Comparison of ENCODE assay signal across 7 mouse cellular contexts in the genomic region with DNA sequence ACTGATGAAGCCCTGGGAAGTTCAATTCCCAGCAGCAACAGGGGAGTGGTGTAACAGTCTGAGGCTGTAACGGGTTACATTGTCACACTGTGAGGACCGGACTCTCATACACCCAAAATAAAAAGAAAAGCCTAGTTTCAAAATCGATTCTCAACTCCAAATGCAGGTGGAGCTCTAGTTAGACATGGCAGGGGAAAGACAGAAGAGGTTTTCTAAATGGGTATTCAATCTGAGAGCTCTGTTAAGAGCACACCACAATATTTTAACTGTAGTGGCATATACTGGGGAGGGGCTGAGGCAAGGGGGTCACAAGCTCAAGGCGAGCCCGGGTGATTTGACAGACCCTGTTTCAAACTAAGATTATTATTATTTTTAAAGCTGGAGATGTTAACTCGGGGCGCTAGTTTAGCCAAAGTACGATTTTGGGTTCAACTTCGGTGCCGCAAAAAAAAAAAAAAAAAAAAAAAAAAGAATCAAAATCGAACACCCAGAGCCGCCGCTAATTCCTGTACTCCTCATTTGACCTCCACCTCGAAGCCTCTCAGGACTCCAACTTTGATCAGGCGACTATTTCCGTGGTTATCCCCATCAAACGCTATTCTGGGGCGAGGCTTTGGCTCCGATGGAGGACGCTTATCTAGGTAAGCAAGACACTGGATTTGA. TPM values are rescaled to one million over a fixed set of nuclear protein-coding genes. Genes with fewer than 3 reads are reported as not detected.
DNase-seq lines count a peak whose midpoint lies in the region; ATAC-seq and TF ChIP-seq lines count a peak whose summit lies in the region.

No protein-coding gene starts in this region.

- 3% methylated on average over 20 of the region's 20 CpGs for WGBS in neural tube, embryonic 11.5 days
- 3% methylated on average over 20 of the region's 20 CpGs for WGBS in embryonic facial prominence, embryonic 14.5 days
- 3% methylated on average over 20 of the region's 20 CpGs for WGBS in limb, embryonic 14.5 days
- 1% methylated on average over 20 of the region's 20 CpGs for WGBS in stomach, postnatal 0 days

- no peak for DNase-seq in neural tube, embryonic 11.5 days (ENCODE audit: low spot score)
- no peak for DNase-seq in neural tube, embryonic 10.5 days (ENCODE audit: extremely low spot score, low spot score)
- no peak for DNase-seq in embryonic facial prominence, embryonic 14.5 days (ENCODE audit: low spot score)
- DNase-seq in limb, embryonic 14.5 days (ENCODE audit: low spot score) = no peak
- DNase-seq in stomach, postnatal 0 days (ENCODE audit: low spot score) = no peak
- no peak for DNase-seq in gastrocnemius, postnatal 4 days (ENCODE audit: low spot score in 2 of 2)
- no peak for DNase-seq in left cerebral cortex, adult 18-20 months (ENCODE audit: low spot score in 2 of 2)

- H3K9me3 ChIP-seq in neural tube, embryonic 11.5 days (ENCODE audit: control insufficient read depth, low read length) = no peaks in the 10 kb centered on the region
- H3K9me3 ChIP-seq in embryonic facial prominence, embryonic 14.5 days (ENCODE audit: control insufficient read depth, low read length) = no peaks in the 10 kb centered on the region
- no peaks in the 10 kb centered on the region for H3K9me3 ChIP-seq in limb, embryonic 14.5 days (ENCODE audit: control insufficient read depth, low read length)
- H3K9me3 ChIP-seq in stomach, postnatal 0 days (ENCODE audit: control insufficient read depth, low read length) = no peaks in the 10 kb centered on the region

- no peak; the same call in 1 of the 2 replicates for ATAC-seq in neural tube, embryonic 11.5 days (ENCODE audit: insufficient read depth, low FRiP score, low TSS enrichment)
- peak; percentile 3; the same call in 1 of the 2 replicates for ATAC-seq in embryonic facial prominence, embryonic 14.5 days (ENCODE audit: low read depth)
- ATAC-seq in limb, embryonic 14.5 days (ENCODE audit: low FRiP score, low read depth) = no peak
- no peak for ATAC-seq in stomach, postnatal 0 days (ENCODE audit: low FRiP score, low TSS enrichment)

- H3K4me2 ChIP-seq in neural tube, embryonic 11.5 days (ENCODE audit: low read depth) = peak overlapping the region; percentile 77
- peak overlapping the region; percentile 64 for H3K4me2 ChIP-seq in embryonic facial prominence, embryonic 14.5 days (ENCODE audit: low read depth, low read length)
- H3K4me2 ChIP-seq in limb, embryonic 14.5 days (replicated peaks; ENCODE audit: low read depth, low read length, severe bottlenecking) = peak overlapping the region; percentile 52
- peak overlapping the region; percentile 67 for H3K4me2 ChIP-seq in stomach, postnatal 0 days (replicated peaks; ENCODE audit: low read depth)

- TF ChIP-seq EP300 in stomach, postnatal 0 days (optimal IDR thresholded peaks at IDR 0.05) = no peak

- TF ChIP-seq POLR2A in limb, embryonic 14.5 days (IDR thresholded peaks at IDR 0.05; ENCODE audit: borderline replicate concordance, extremely low read depth, insufficient read depth, insufficient read length) = no peak

- H3K9ac ChIP-seq in neural tube, embryonic 11.5 days (ENCODE audit: low read length) = peak overlapping the region; percentile 99
- peak overlapping the region; percentile 99 for H3K9ac ChIP-seq in embryonic facial prominence, embryonic 14.5 days (ENCODE audit: low read depth, low read length)
- peak overlapping the region; percentile 98 for H3K9ac ChIP-seq in limb, embryonic 14.5 days (ENCODE audit: low read depth, low read length, severe bottlenecking)
- peak overlapping the region; percentile 98 for H3K9ac ChIP-seq in stomach, postnatal 0 days (ENCODE audit: low read length)

- peaks cover 6% of the 10 kb centered on the region for H3K4me1 ChIP-seq in neural tube, embryonic 11.5 days (ENCODE audit: control insufficient read depth, insufficient read depth, low read length)
- H3K4me1 ChIP-seq in embryonic facial prominence, embryonic 14.5 days (ENCODE audit: control insufficient read depth, insufficient read depth, low read length) = peaks cover 10% of the 10 kb centered on the region; the same call in 1 of the 2 replicates
- H3K4me1 ChIP-seq in limb, embryonic 14.5 days (ENCODE audit: control insufficient read depth, insufficient read depth, low read length) = peaks cover 10% of the 10 kb centered on the region
- H3K4me1 ChIP-seq in stomach, postnatal 0 days (replicated peaks; ENCODE audit: control insufficient read depth, insufficient read depth) = peaks cover 4% of the 10 kb centered on the region; the same call in 1 of the 2 replicates

- H3K36me3 ChIP-seq in neural tube, embryonic 11.5 days (ENCODE audit: control insufficient read depth, insufficient read depth, low read length) = peaks cover 4% of the 10 kb centered on the region
- H3K36me3 ChIP-seq in embryonic facial prominence, embryonic 14.5 days (ENCODE audit: control insufficient read depth, insufficient read depth, low read length) = peaks cover 43% of the 10 kb centered on the region
- peaks cover 40% of the 10 kb centered on the region for H3K36me3 ChIP-seq in limb, embryonic 14.5 days (ENCODE audit: control insufficient read depth, insufficient read depth, low read length)
- H3K36me3 ChIP-seq in stomach, postnatal 0 days (ENCODE audit: control insufficient read depth, insufficient read depth, low read length) = peaks cover 3% of the 10 kb centered on the region

- H3K27ac ChIP-seq in neural tube, embryonic 11.5 days (ENCODE audit: low read depth, low read length) = peak overlapping the region; percentile 88; the same call in 1 of the 2 replicates
- H3K27ac ChIP-seq in embryonic facial prominence, embryonic 14.5 days (replicated peaks; ENCODE audit: low read depth, low read length) = peak overlapping the region; percentile 94
- peak overlapping the region; percentile 91 for H3K27ac ChIP-seq in limb, embryonic 14.5 days (replicated peaks; ENCODE audit: low read depth, low read length)
- H3K27ac ChIP-seq in stomach, postnatal 0 days (replicated peaks) = peak overlapping the region; percentile 97

- no peaks in the 10 kb centered on the region for H3K27me3 ChIP-seq in neural tube, embryonic 11.5 days (ENCODE audit: control insufficient read depth, insufficient read depth, low read length)
- H3K27me3 ChIP-seq in embryonic facial prominence, embryonic 14.5 days (replicated peaks; ENCODE audit: control insufficient read depth, insufficient read depth, low read length) = peaks cover 5% of the 10 kb centered on the region; the same call in 1 of the 2 replicates
- no peaks in the 10 kb centered on the region for H3K27me3 ChIP-seq in limb, embryonic 14.5 days (ENCODE audit: control insufficient read depth, insufficient read depth, low read length)
- H3K27me3 ChIP-seq in stomach, postnatal 0 days (ENCODE audit: control insufficient read depth, insufficient read depth, low read length) = no peaks in the 10 kb centered on the region

- peak overlapping the region; percentile 96 for H3K4me3 ChIP-seq in neural tube, embryonic 11.5 days (ENCODE audit: low read depth, low read length)
- H3K4me3 ChIP-seq in embryonic facial prominence, embryonic 14.5 days (ENCODE audit: low read depth, low read length) = peak overlapping the region; percentile 95
- peak overlapping the region; percentile 95 for H3K4me3 ChIP-seq in limb, embryonic 14.5 days (replicated peaks; ENCODE audit: low read length)
- H3K4me3 ChIP-seq in stomach, postnatal 0 days (ENCODE audit: low read depth, low read length) = peak overlapping the region; percentile 91

- TF ChIP-seq CTCF in stomach, postnatal 0 days (IDR thresholded peaks at IDR 0.05; ENCODE audit: low read depth) = peak; percentile 39

RNA-seq across cellular contexts. Expression of a gene that starts 0.9 kb away (rescaled TPM):
- polyA plus RNA-seq in neural tube, embryonic 11.5 days (2014; fragmentation: Nextera tagmentation; extraction: Ambion mirVana) = 133 and 134 TPM in 2 replicates
- polyA plus RNA-seq in embryonic facial prominence, embryonic 14.5 days (2014; fragmentation: Nextera tagmentation; extraction: Ambion mirVana) = 92.1 and 98.4 TPM in 2 replicates
- polyA plus RNA-seq in limb, embryonic 14.5 days (2012; rRNA removed) = 155 and 169 TPM in 2 replicates
- polyA plus RNA-seq in limb, embryonic 14.5 days (2014; fragmentation: Nextera tagmentation; extraction: Ambion mirVana) = 103 and 114 TPM in 2 replicates
- polyA plus RNA-seq in stomach, postnatal 0 days (2015; fragmentation: Nextera tagmentation; extraction: Ambion mirVana) = 72.2 and 74.2 TPM in 2 replicates
- total RNA-seq in gastrocnemius, postnatal 4 days (2021) = 100 to 1,000 TPM; 110 to 118 TPM
- total RNA-seq in left cerebral cortex, adult 18-20 months (2021) = 100 to 1,000 TPM; 165 TPM

RNA-seq across cellular contexts. Expression of a gene that starts 5.8 kb away (rescaled TPM):
- 4.6 and 8.4 TPM in 2 replicates for polyA plus RNA-seq in neural tube, embryonic 11.5 days (2014; fragmentation: Nextera tagmentation; extraction: Ambion mirVana)
- polyA plus RNA-seq in embryonic facial prominence, embryonic 14.5 days (2014; fragmentation: Nextera tagmentation; extraction: Ambion mirVana) = 37.2 and 49.6 TPM in 2 replicates
- 23.6 and 33.6 TPM in 2 replicates for polyA plus RNA-seq in limb, embryonic 14.5 days (2012; rRNA removed)
- 30.2 and 32.5 TPM in 2 replicates for polyA plus RNA-seq in limb, embryonic 14.5 days (2014; fragmentation: Nextera tagmentation; extraction: Ambion mirVana)
- polyA plus RNA-seq in stomach, postnatal 0 days (2015; fragmentation: Nextera tagmentation; extraction: Ambion mirVana) = 386 TPM in 2 replicates
- 10 to 100 TPM; 27.3 to 31.2 TPM for total RNA-seq in gastrocnemius, postnatal 4 days (2021)
- 100 to 1,000 TPM; 127 to 133 TPM for total RNA-seq in left cerebral cortex, adult 18-20 months (2021)

RNA-seq across cellular contexts. Expression of a gene that starts 5.8 kb away (rescaled TPM):
- 11.2 and 12.7 TPM in 2 replicates for polyA plus RNA-seq in neural tube, embryonic 11.5 days (2014; fragmentation: Nextera tagmentation; extraction: Ambion mirVana)
- polyA plus RNA-seq in embryonic facial prominence, embryonic 14.5 days (2014; fragmentation: Nextera tagmentation; extraction: Ambion mirVana) = 40.8 and 45.8 TPM in 2 replicates
- 21.7 and 34.1 TPM in 2 replicates for polyA plus RNA-seq in limb, embryonic 14.5 days (2012; rRNA removed)
- 37.1 and 44.7 TPM in 2 replicates for polyA plus RNA-seq in limb, embryonic 14.5 days (2014; fragmentation: Nextera tagmentation; extraction: Ambion mirVana)
- 66.7 and 73.6 TPM in 2 replicates for polyA plus RNA-seq in stomach, postnatal 0 days (2015; fragmentation: Nextera tagmentation; extraction: Ambion mirVana)
- total RNA-seq in gastrocnemius, postnatal 4 days (2021) = 10 to 100 TPM; 22.6 to 23.3 TPM
- total RNA-seq in left cerebral cortex, adult 18-20 months (2021) = 10 to 100 TPM; 19.2 to 20.4 TPM

RNA-seq across cellular contexts. Expression of a gene that starts 17.6 kb away (rescaled TPM):
- 77.3 and 77.7 TPM in 2 replicates for polyA plus RNA-seq in neural tube, embryonic 11.5 days (2014; fragmentation: Nextera tagmentation; extraction: Ambion mirVana)
- 79.6 and 89.9 TPM in 2 replicates for polyA plus RNA-seq in embryonic facial prominence, embryonic 14.5 days (2014; fragmentation: Nextera tagmentation; extraction: Ambion mirVana)
- 54.8 and 57.8 TPM in 2 replicates for polyA plus RNA-seq in limb, embryonic 14.5 days (2012; rRNA removed)
- polyA plus RNA-seq in limb, embryonic 14.5 days (2014; fragmentation: Nextera tagmentation; extraction: Ambion mirVana) = 87.6 and 91.3 TPM in 2 replicates
- 63.4 and 68.2 TPM in 2 replicates for polyA plus RNA-seq in stomach, postnatal 0 days (2015; fragmentation: Nextera tagmentation; extraction: Ambion mirVana)
- total RNA-seq in gastrocnemius, postnatal 4 days (2021) = 10 to 100 TPM; 71.3 to 74.7 TPM
- 10 to 100 TPM; 55.5 to 57.0 TPM for total RNA-seq in left cerebral cortex, adult 18-20 months (2021)

RNA-seq across cellular contexts. Expression of a gene that starts 18.2 kb away (rescaled TPM):
- not detected in 2 replicates for polyA plus RNA-seq in neural tube, embryonic 11.5 days (2014; fragmentation: Nextera tagmentation; extraction: Ambion mirVana)
- polyA plus RNA-seq in embryonic facial prominence, embryonic 14.5 days (2014; fragmentation: Nextera tagmentation; extraction: Ambion mirVana) = 15.6 and 21.5 TPM in 2 replicates
- polyA plus RNA-seq in limb, embryonic 14.5 days (2012; rRNA removed) = 21.3 and 51.3 TPM in 2 replicates
- 23.7 and 33.4 TPM in 2 replicates for polyA plus RNA-seq in limb, embryonic 14.5 days (2014; fragmentation: Nextera tagmentation; extraction: Ambion mirVana)
- 271 and 299 TPM in 2 replicates for polyA plus RNA-seq in stomach, postnatal 0 days (2015; fragmentation: Nextera tagmentation; extraction: Ambion mirVana)
- total RNA-seq in gastrocnemius, postnatal 4 days (2021) = 1 to 10 TPM in 1 of 2 experiments, under 1 TPM in 1; 0.64 to 1.1 TPM
- under 1 TPM; 0.52 to 0.70 TPM for total RNA-seq in left cerebral cortex, adult 18-20 months (2021)
